Mouse (Mus musculus) ES-E14 (cell line): ENCODE results near the gene Hcls1. TPM values are rescaled to one million over a fixed set of nuclear protein-coding genes. Genes with fewer than 3 reads are reported as not detected.

Experiments
- DNase-seq: peaks from one replicate; pipeline ENCODE4 v3.0.0-alpha.2; 2013; ENCODE audit warnings: low read depth, low spot score
- H3K27ac ChIP-seq: 2 replicates; pipeline ENCODE4 v1.5.1; 2012; ENCODE audit warnings: low read depth, mild to moderate bottlenecking, low read length, moderate library complexity, mixed read lengths; ENCODE audit not compliant: poor library complexity, insufficient read depth, severe bottlenecking
- H3K36me3 ChIP-seq: 2 replicates; pipeline ENCODE4 v1.6.1; 2012; ENCODE audit warnings: mild to moderate bottlenecking, low read length, moderate library complexity, mixed read lengths; ENCODE audit not compliant: control insufficient read depth, poor library complexity, insufficient read depth, severe bottlenecking
- H3K4me1 ChIP-seq, 2 experiments: fragments of 150-350 bp in 1 of 2; sonication (generic) in 1 of 2; 2 replicates each; pipeline ENCODE4 v1.6.1; 2012; ENCODE audit warnings: low read length in 2 of 2, mild to moderate bottlenecking in 1 of 2, mixed read lengths in 1 of 2; ENCODE audit not compliant: control insufficient read depth in 2 of 2, insufficient read depth in 2 of 2, poor library complexity in 1 of 2
- H3K4me3 ChIP-seq, 2 experiments: fragments of 150-350 bp in 1 of 2; sonication (generic) in 1 of 2; 2 replicates each; pipeline ENCODE4 v1.5.1; 2012; ENCODE audit warnings: low read length in 2 of 2, low read depth in 1 of 2, mild to moderate bottlenecking in 1 of 2, mixed read lengths in 1 of 2; ENCODE audit not compliant: insufficient read depth in 1 of 2, poor library complexity in 1 of 2, severe bottlenecking in 1 of 2
- H3K9ac ChIP-seq: 2 replicates; pipeline ENCODE4 v1.6.1; 2012; ENCODE audit warnings: low read depth, mild to moderate bottlenecking, low read length, mixed read lengths; ENCODE audit not compliant: poor library complexity, insufficient read depth, severe bottlenecking
- H3K9me3 ChIP-seq: fragments of 150-350 bp; sonication (generic); 2 replicates; pipeline ENCODE4 v1.6.1; 2012; ENCODE audit warnings: low read depth, mild to moderate bottlenecking, low read length; ENCODE audit not compliant: control insufficient read depth, insufficient read depth
- CHD2 ChIP-seq: IDR thresholded peaks from 2 replicates; pipeline ENCODE4 v1.6.1; 2014; ENCODE audit warnings: mild to moderate bottlenecking, low read depth, low read length, inconsistent platforms
- HCFC1 ChIP-seq: IDR thresholded peaks from 2 replicates; pipeline ENCODE4 v1.6.1; 2012; ENCODE audit warnings: low read length, inconsistent platforms, borderline replicate concordance; ENCODE audit not compliant: insufficient read depth
- MAFK ChIP-seq: IDR thresholded peaks from 2 replicates; pipeline ENCODE4 v1.6.1; 2014; ENCODE audit warnings: mild to moderate bottlenecking, low read depth, low read length, inconsistent platforms; ENCODE audit not compliant: insufficient read depth
- ZC3H11A ChIP-seq: IDR thresholded peaks from 2 replicates; pipeline ENCODE4 v1.6.1; 2012; ENCODE audit warnings: low read depth, mild to moderate bottlenecking, inconsistent platforms, low read length, borderline replicate concordance
- ZNF384 ChIP-seq: IDR thresholded peaks from 2 replicates; pipeline ENCODE4 v1.6.1; 2012; ENCODE audit warnings: low read depth, low read length, inconsistent platforms
- in situ Hi-C, 2 experiments: fragments of 600-800 bp; cut with MboI; formaldehyde crosslinking; loops; one replicate each; pipeline ENCODE4 v1.15.1; 2025; ENCODE audit warnings: low sequenced_read_pairs in 2 of 2, inconsistent platforms in 1 of 2; ENCODE audit not compliant: unreplicated experiment in 2 of 2
- total RNA-seq: library from RNA; depleted of rRNA; stranded (reverse); fragments of 300-350 nt; gene quantifications from 2 replicates; pipeline ENCODE4 v1.2.3, GENCODE M21; 2012

The Hcls1 gene
- total RNA-seq, 1 experiment = 1.2 TPM

DNA sequence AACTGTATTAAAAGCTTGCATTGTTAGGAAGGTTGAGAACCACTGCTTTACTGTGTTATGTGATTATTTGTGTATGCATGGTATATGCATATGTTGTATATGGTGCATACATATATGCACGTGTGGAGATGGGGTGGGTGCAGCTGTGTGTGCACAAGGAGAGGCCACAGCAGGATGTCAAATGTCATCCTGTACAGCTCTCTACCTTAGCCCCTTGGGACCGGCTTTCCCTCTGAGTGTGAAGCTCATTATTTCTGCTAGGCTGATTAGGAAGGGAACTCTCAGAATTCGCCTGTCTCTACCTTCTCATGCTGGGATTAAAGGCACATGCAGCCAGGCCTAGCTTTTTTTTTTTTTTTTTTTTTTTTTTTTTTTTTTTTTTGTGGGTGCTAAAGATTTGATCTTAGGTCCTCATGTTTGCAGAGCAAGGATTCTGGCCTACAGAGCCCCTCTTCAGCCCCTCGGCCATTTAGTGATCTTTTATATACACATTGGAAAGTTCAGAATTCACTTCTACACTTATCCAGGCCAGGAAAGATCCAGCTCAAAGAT lies 12.9 kb downstream of the Hcls1 start:
- peaks cover 1 to 2% of the 10 kb centered on the region in 2 experiments; a peak in 1 of 4 replicates for H3K4me1 ChIP-seq
- no peak overlapping the region for H3K4me3 ChIP-seq
- no peak overlapping the region for H3K9ac ChIP-seq
- DNase-seq = no peak
- H3K36me3 ChIP-seq = no peaks in the 10 kb centered on the region
- 0 out of 2 replicates have a peak overlapping the region, but pooled peaks have one; percentile 28 for H3K27ac ChIP-seq
- TF ChIP-seq HCFC1 (no peak), MAFK (no peak), ZNF384 (no peak), CHD2 (no peak), ZC3H11A (no peak)
- H3K9me3 ChIP-seq = no peaks in the 10 kb centered on the region
- in situ Hi-C loops = no loop called here

DNA sequence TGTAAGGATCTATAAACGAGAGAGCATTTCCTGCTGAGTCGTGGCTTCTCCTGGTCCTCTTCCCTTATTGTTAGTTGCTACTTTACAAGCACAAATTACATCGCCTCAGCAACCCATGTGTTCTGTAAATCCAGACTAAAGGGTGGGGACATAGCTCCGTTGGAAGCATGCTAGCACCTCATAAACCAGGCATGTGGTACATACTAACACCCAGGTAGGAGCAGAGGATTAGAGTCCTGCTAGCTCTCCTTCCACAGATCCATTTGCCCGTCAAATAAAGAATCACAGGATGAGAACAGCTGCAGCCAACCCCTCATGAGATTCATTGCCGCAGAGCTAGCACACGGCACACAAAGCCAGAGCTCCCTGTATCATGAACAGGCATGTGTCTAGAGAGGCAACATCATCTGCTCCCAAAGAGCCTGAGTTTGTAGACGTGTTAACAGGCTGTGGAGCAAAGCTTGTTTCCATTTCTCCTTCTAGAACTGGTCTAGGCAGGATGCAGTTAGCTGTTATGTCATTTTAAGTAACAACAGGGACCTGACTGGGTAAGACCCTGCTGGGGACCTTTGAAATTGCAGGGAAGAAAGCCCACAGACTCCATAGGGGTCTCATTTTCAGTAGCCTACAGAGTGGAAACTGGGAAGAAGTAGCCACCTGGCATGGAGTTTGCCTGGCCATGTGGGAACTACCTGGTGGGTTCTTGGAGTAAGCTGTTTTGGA lies 15.0 kb downstream of the Hcls1 start:
- Histone ChIP-seq H3K4me3 (no peak overlapping the region), H3K4me1 (peaks cover 1 to 2% of the 10 kb centered on the region in 2 experiments; a peak in 1 of 4 replicates), H3K9me3 (no peaks in the 10 kb centered on the region), H3K9ac (no peak overlapping the region), H3K36me3 (no peaks in the 10 kb centered on the region), H3K27ac (no peak overlapping the region)
- TF ChIP-seq HCFC1 (no peak), CHD2 (no peak), ZC3H11A (no peak), MAFK (no peak), ZNF384 (no peak)
- in situ Hi-C loops = no loop called here
- DNase-seq = no peak

DNA sequence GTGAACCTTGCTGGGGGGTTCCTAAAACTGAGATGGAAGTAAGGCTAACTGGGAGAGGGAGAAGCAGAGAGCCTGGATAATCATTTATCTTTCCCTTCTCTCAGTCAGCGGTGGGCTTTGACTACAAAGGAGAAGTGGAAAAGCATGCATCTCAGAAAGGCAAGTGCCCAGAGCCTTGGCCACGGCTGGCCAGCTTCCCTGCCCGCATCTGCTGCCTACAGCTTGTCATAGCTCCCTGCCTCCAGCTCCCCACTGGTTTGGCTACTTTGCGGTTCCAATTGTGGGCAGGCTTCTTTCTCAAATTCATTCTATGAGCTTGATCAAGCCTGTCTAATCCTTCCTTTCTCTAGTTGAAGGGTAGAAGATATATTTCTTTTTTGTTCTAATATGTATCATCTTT lies 16.2 kb downstream of the Hcls1 start:
- in situ Hi-C loops = no loop called here
- Histone ChIP-seq H3K4me1 (no peaks in the 10 kb centered on the region), H3K36me3 (no peaks in the 10 kb centered on the region), H3K9ac (no peak overlapping the region), H3K4me3 (no peak overlapping the region), H3K9me3 (no peaks in the 10 kb centered on the region), H3K27ac (no peak overlapping the region)
- no peak for DNase-seq
- no peak for TF ChIP-seq HCFC1
- TF ChIP-seq ZNF384 = no peak
- no peak for TF ChIP-seq MAFK
- TF ChIP-seq ZC3H11A = no peak
- TF ChIP-seq CHD2 = no peak

DNA sequence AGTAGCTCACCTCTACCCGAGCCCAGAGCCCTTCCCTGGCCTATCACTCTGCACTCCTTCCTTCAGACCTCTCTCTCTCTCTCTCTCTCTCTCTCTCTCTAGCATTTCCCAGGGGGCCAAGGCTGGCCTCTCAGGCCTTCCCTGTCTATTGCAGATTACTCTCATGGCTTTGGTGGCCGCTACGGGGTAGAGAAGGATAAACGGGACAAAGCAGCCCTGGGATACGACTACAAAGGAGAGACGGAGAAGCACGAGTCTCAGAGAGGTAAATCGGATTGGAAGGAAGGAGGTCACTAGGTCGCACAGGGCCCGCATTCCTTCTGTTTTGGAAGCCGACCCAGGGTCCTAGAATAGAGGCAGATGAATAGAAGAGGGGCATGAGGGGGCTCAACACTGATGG lies 20.3 kb downstream of the Hcls1 start:
- Histone ChIP-seq H3K9me3 (no peaks in the 10 kb centered on the region), H3K9ac (no peak overlapping the region), H3K4me3 (no peak overlapping the region), H3K36me3 (no peaks in the 10 kb centered on the region), H3K27ac (no peak overlapping the region), H3K4me1 (no peaks in the 10 kb centered on the region)
- in situ Hi-C loops = no loop called here
- no peak for TF ChIP-seq ZC3H11A
- TF ChIP-seq CHD2 = no peak
- no peak for TF ChIP-seq MAFK
- TF ChIP-seq ZNF384 = no peak
- TF ChIP-seq HCFC1 = no peak
- no peak for DNase-seq

DNA sequence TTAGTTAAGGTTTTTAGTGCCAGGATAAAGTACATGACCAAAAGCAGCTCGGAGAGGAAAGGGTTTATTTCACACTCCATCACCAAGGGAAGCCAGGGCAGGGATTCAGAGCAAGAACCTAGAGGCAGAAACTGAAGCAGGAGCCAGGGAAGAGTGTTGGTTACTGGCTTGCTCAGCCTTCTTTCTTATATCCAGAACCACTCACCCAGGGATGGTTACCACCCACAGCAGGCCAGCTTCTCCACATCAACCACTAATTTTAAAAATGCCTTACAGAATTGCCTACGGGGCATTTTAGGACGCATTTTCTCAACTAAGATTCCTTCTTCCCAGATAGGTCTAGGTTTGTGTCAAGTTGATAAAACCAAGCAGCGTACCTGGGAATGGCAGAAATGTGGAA lies 28.6 kb downstream of the Hcls1 start:
- TF ChIP-seq CHD2 (no peak), HCFC1 (no peak), ZNF384 (no peak), MAFK (no peak), ZC3H11A (no peak)
- Histone ChIP-seq H3K4me1 (no peaks in the 10 kb centered on the region; a peak in 1 of 4 replicates), H3K36me3 (no peaks in the 10 kb centered on the region), H3K27ac (no peak overlapping the region), H3K9me3 (no peaks in the 10 kb centered on the region), H3K4me3 (no peak overlapping the region), H3K9ac (no peak overlapping the region)
- in situ Hi-C loops = no loop called here
- DNase-seq = no peak
